Mouse (Mus musculus) liver, adult 2 months (tissue): ENCODE data around the gene N4bp1. TPM values are rescaled to one million over a fixed set of nuclear protein-coding genes. Genes with fewer than 3 reads are reported as not detected.

Experiments used
- DNase-seq: peaks from one replicate; pipeline ENCODE4 v3.0.0-alpha.2; 2011; ENCODE audit warnings: low read depth, low spot score; ENCODE audit errors: extremely low read depth
- H3K27ac ChIP-seq: fragments of 200-500 bp; replicated peaks from 2 replicates; pipeline ENCODE4 v1.5.1; 2012; ENCODE audit warnings: low read depth, mild to moderate bottlenecking, control low read depth, inconsistent platforms, low read length; ENCODE audit not compliant: insufficient read depth
- H3K27me3 ChIP-seq: fragments of 200-500 bp; 2 replicates; pipeline ENCODE4 v1.6.1; 2012; ENCODE audit warnings: mild to moderate bottlenecking, moderate library complexity, low read length, inconsistent platforms; ENCODE audit not compliant: control insufficient read depth, insufficient read depth
- H3K36me3 ChIP-seq: fragments of 200-500 bp; 2 replicates; pipeline ENCODE4 v1.6.1; 2012; ENCODE audit warnings: low read length, inconsistent platforms; ENCODE audit not compliant: control insufficient read depth, insufficient read depth
- H3K4me1 ChIP-seq: fragments of 200-500 bp; 2 replicates; pipeline ENCODE4 v1.6.1; 2011; ENCODE audit warnings: low read length; ENCODE audit not compliant: control insufficient read depth, insufficient read depth
- H3K4me3 ChIP-seq: fragments of 200-500 bp; 2 replicates; pipeline ENCODE4 v1.5.1; 2011; ENCODE audit warnings: low read depth, mild to moderate bottlenecking, control low read depth, low read length, moderate library complexity; ENCODE audit not compliant: insufficient read depth
- H3K79me2 ChIP-seq: fragments of 200-500 bp; 2 replicates; pipeline ENCODE4 v1.6.1; 2012; ENCODE audit warnings: inconsistent platforms, mild to moderate bottlenecking, low read length, moderate library complexity; ENCODE audit not compliant: control insufficient read depth, insufficient read depth
- H3K9ac ChIP-seq: fragments of 200-500 bp; 2 replicates; pipeline ENCODE4 v1.6.1; 2012; ENCODE audit warnings: low read depth, mild to moderate bottlenecking, control low read depth, inconsistent platforms, low read length
- CTCF ChIP-seq: fragments of 200-500 bp; IDR thresholded peaks from 2 replicates; pipeline ENCODE4 v1.5.1; 2011; ENCODE audit warnings: low read depth, low read length, control low read depth
- POLR2A ChIP-seq: fragments of 200-500 bp; IDR thresholded peaks from 2 replicates; pipeline ENCODE4 v1.6.1; 2011; ENCODE audit warnings: low read length, control low read depth; ENCODE audit not compliant: insufficient read depth; ENCODE audit errors: extremely low read depth
- WGBS: fragments of 180-500 bp; shearing (Covaris S2); methylation state at CpG from one replicate; pipeline ENCODE4 v1.1.7; 2018; 5-methylcytosine and 5-hydroxymethylcytosine counted together
- polyA plus RNA-seq: library from polyadenylated mRNA; depleted of rRNA; stranded (reverse); fragments of >200 nt; gene quantifications from 2 replicates; pipeline ENCODE4 v1.2.3, GENCODE M21; 2012
- total RNA-seq: library from RNA; depleted of rRNA; stranded (reverse); fragments of >200 nt; gene quantifications from 2 replicates; pipeline ENCODE4 v1.2.3, GENCODE M21; 2014

N4bp1 gene
- total and polyA plus RNA-seq, 2 experiments = 3.5 to 5.1 TPM

DNA sequence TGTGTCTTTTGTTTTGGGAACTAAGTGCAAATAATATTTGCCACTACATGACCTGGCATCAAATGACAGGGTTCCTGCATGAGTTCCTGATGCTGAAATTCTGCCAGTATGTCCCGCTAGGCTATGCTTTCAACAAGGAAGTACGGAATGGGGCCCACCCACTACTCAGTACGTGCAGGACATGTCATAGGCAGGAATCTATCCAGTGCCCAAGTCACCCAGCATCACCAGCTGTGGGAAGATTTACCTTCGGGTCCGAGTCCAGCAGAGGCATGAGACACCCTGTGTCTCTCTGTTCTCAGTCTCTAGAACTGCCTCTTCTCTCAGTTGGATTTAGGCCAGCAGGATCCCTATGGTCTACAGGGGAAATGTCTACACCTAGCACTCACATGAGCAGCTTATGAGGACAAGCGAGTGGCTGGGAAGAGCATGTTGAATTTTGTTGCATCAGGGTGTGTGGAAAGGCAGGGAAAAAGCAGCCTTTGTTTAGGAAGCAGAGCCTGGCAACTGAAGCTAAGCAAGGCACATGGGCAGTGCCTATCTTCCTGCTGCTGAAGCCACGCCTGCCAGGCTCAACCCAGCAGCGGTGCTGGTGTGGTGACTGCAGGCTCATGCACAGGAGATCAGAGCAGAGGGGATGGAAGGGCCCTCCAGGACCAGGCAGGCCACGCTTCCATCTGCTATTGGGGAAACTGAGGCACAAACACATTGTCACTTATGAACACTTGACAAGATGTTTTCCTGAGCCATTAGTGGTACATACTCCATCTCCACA lies 59.2 kb downstream of the N4bp1 start:
- Histone ChIP-seq H3K4me3 (no peak overlapping the region), H3K27me3 (no peaks in the 10 kb centered on the region), H3K4me1 (no peaks in the 10 kb centered on the region), H3K36me3 (no peaks in the 10 kb centered on the region), H3K79me2 (no peaks in the 10 kb centered on the region), H3K27ac (no peak overlapping the region), H3K9ac (no peak overlapping the region)
- TF ChIP-seq CTCF (no peak), POLR2A (no peak)
- no peak for DNase-seq
- WGBS = 80% methylated on average over 9 of the region's 9 CpGs

DNA sequence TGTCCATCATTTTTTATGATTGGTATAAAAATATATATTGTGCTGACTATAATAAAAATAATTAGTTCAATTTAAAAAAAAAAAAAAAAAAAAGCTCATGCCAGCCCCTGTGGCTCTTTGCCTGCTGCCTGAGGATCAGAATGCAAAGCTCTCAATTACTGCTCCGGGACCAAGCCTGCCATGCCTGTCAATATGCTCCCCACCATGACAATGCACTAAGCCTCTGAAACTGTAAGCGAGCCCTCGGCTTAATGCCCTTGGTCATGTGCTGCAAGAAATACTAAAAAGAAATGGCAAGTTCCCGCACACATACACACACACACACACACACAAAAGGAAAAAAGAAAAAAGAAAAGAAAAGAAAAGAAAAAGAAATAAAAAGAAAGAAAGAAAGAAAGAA lies 60.3 kb downstream of the N4bp1 start:
- H3K4me3 ChIP-seq = no peak overlapping the region
- DNase-seq = no peak
- no peaks in the 10 kb centered on the region for H3K36me3 ChIP-seq
- 89% methylated on average over 4 of the region's 4 CpGs for WGBS
- no peaks in the 10 kb centered on the region for H3K27me3 ChIP-seq
- no peak overlapping the region for H3K9ac ChIP-seq
- peaks cover 2% of the 10 kb centered on the region; the same call in 1 of the 2 replicates for H3K4me1 ChIP-seq
- H3K27ac ChIP-seq = no peak overlapping the region
- TF ChIP-seq POLR2A = no peak
- TF ChIP-seq CTCF = no peak
- no peaks in the 10 kb centered on the region for H3K79me2 ChIP-seq

DNA sequence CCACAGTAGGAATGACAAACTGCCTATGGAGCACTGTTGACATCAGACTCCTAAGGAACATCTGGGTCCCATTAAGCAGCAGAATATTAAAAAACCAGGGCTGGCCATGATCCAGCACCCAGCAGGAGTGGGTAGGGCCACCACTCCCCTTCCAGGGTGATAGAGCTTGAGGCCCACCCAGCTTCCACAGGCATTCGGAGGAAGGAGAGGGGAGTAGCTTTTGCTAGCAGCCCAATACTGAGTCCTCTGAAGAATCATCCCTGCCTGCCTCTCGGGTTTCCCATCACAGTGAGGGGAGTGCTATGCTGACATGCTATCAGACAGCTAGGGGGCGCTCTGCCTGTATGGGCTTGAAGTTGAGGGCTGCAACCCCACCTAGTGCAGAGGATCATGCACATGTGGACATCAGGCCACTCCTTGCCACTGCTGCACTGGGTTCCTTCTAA lies 64.3 kb downstream of the N4bp1 start:
- no peak for DNase-seq
- no peaks in the 10 kb centered on the region for H3K79me2 ChIP-seq
- 24% methylated on average over 3 of the region's 3 CpGs for WGBS
- no peak overlapping the region for H3K9ac ChIP-seq
- H3K27me3 ChIP-seq = no peaks in the 10 kb centered on the region
- no peak overlapping the region for H3K4me3 ChIP-seq
- H3K36me3 ChIP-seq = no peaks in the 10 kb centered on the region
- TF ChIP-seq CTCF (peak; percentile 83), POLR2A (no peak)
- H3K4me1 ChIP-seq = peaks cover 2% of the 10 kb centered on the region; the same call in 1 of the 2 replicates
- no peak overlapping the region for H3K27ac ChIP-seq

DNA sequence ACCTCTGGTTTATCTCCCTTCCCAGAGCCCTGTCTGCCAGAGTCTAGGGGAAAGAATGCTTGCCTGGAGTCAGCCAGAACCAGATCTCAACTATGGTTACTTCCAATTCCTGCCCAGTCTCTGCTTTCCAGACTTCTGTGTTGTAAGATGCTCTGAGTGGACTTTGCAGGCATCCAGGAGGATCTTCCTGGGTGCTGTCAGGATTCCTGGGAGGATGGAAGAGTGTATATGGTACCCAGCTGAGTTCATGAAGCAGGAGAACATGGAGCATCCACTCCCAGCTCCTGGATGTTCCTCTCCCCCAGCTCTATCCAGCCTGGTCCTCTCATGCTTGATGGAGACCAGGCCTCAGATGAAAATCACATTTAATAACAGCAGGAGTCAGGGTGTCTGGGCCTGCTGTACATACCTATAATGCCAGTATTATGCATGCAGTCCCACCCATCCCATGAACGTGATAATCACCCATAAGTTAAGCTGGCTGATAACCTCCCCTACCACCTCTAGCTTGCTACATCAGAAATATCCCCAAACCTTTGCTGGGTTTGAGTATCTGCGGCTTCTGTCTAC lies 64.8 kb downstream of the N4bp1 start:
- H3K36me3 ChIP-seq = no peaks in the 10 kb centered on the region
- H3K27me3 ChIP-seq = no peaks in the 10 kb centered on the region
- 75% methylated on average over 2 of the region's 2 CpGs for WGBS
- no peaks in the 10 kb centered on the region for H3K79me2 ChIP-seq
- DNase-seq = no peak
- no peak overlapping the region for H3K4me3 ChIP-seq
- H3K9ac ChIP-seq = no peak overlapping the region
- H3K4me1 ChIP-seq = peaks cover 2% of the 10 kb centered on the region; the same call in 1 of the 2 replicates
- TF ChIP-seq POLR2A (no peak), CTCF (no peak)
- H3K27ac ChIP-seq = no peak overlapping the region

DNA sequence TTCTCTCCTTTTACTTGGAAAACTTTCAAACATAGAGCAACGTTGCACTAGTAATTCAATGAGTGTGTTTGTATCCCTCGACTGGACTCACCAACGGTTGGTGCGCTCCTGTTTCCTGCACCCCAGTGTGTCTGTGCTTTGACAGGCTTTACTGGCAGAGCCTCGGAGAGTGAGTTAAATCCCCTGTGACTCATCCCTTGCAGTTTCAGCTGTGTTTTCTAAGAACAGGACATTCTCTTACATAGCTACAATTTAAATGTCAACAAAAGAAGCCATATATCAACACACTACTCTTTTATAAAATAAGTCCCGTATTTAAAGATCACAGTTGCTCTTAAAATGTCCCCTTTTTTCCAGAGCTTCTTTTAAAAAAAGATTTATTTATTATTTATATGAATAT lies 65.6 kb downstream of the N4bp1 start:
- Histone ChIP-seq H3K9ac (no peak overlapping the region), H3K36me3 (no peaks in the 10 kb centered on the region), H3K27me3 (no peaks in the 10 kb centered on the region), H3K27ac (no peak overlapping the region), H3K79me2 (no peaks in the 10 kb centered on the region), H3K4me1 (peaks cover 2% of the 10 kb centered on the region; the same call in 1 of the 2 replicates), H3K4me3 (no peak overlapping the region)
- DNase-seq = no peak
- 82% methylated on average over 6 of the region's 6 CpGs for WGBS
- no peak for TF ChIP-seq POLR2A
- TF ChIP-seq CTCF = no peak
